Mouse (Mus musculus) liver, postnatal 0 days (tissue): ENCODE data around the gene Ncoa6.

Experiments
- CTCF ChIP-seq: sonication (generic); IDR thresholded peaks from 2 replicates; pipeline ENCODE4 v1.5.1; 2016; ENCODE audit warnings: antibody characterized with exemption, low read depth
- EP300 ChIP-seq: IDR thresholded peaks from 2 replicates; pipeline ENCODE4 v1.6.1; 2016; ENCODE audit warnings: antibody characterized with exemption, low read depth, mild to moderate bottlenecking

GRCm38 (mm10) chr2:155436445-155436844 lies 37.2 kb downstream of the Ncoa6 start:
- peak; percentile 61 for TF ChIP-seq CTCF
- no peak for TF ChIP-seq EP300
